Mouse (Mus musculus) small intestine, adult 2 months (tissue): ENCODE data around the gene Ppp4r3a.

Source experiments
- CTCF ChIP-seq: fragments of 200-500 bp; IDR thresholded peaks from 2 replicates; pipeline ENCODE4 v1.5.1; 2012; ENCODE audit warnings: low read depth, mild to moderate bottlenecking, control low read depth, inconsistent platforms, low read length, moderate library complexity, mixed read lengths; ENCODE audit not compliant: insufficient replicate concordance, insufficient read length; ENCODE audit errors: extremely low read depth
- POLR2A ChIP-seq: fragments of 200-500 bp; IDR thresholded peaks from 2 replicates; pipeline ENCODE4 v1.6.1; 2012; ENCODE audit warnings: low read depth, mild to moderate bottlenecking, control low read depth, inconsistent platforms, low read length, moderate library complexity

DNA sequence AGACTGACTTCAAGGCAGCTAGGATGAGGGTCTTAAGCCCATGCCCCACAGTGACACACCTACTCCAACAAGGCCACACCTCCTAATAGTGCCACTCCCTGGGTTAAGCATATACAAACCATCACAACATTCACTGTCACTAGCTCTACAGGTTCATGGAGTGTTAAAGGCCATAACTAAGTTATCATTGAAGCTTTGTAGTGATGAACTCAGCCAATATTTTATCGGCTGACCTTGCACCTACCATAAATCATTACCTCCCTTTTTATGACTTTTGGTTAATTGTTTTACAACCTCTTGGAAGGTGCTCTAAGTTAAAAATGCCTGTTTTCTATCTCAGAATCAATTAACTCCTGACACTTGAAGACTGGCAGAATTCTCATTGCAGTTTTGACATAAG, 24.2 kb upstream of the Ppp4r3a start:
- no peak for TF ChIP-seq CTCF
- TF ChIP-seq POLR2A: no peak
